Mouse (Mus musculus): Measurements from ENCODE around the gene Gm2004. TPM values are rescaled to one million over a fixed set of nuclear protein-coding genes. Genes with fewer than 3 reads are reported as not detected.
"Not testable (repeated sequence)": the region's sequence is repeated elsewhere in the genome, so short reads cannot be mapped to it uniquely, and the experiment has no call there.

Gene Gm2004
- 0.20 and 0.81 TPM in 2 replicates for polyA plus RNA-seq (2015; fragmentation: Nextera tagmentation; extraction: Ambion mirVana)

GRCm38 (mm10) chr2:176149725-176150124, at the start of gene Gm2004:
Gene Gm2004 (minus strand): TSS chr2:176149825.
- WGBS: no CpG with 5 or more reads among the region's 2 CpGs
- ATAC-seq; H3K36me3 ChIP-seq (ENCODE audit: control insufficient read depth, insufficient read depth); H3K4me3 ChIP-seq (ENCODE audit: low read depth, low read length); H3K27ac ChIP-seq (ENCODE audit: low read depth, low read length); H3K4me1 ChIP-seq (replicated peaks; ENCODE audit: control insufficient read depth, insufficient read depth, low read length); H3K9ac ChIP-seq (ENCODE audit: low read depth, low read length); H3K27me3 ChIP-seq (replicated peaks; ENCODE audit: control insufficient read depth, insufficient read depth, low read length); H3K9me3 ChIP-seq (ENCODE audit: control insufficient read depth); H3K4me2 ChIP-seq (replicated peaks; ENCODE audit: low read depth): not testable (repeated sequence)

Other genes with a start within 250 kb of the Gm2004 start
- 0.42 and 0.68 TPM in 2 replicates for gene Zfp966, start 218.7 kb downstream of the Gm2004 start, polyA plus RNA-seq (2015; fragmentation: Nextera tagmentation; extraction: Ambion mirVana)
- gene Gm2026, start 184.5 kb downstream of the Gm2004 start, polyA plus RNA-seq (2015; fragmentation: Nextera tagmentation; extraction: Ambion mirVana): 7.0 and 9.2 TPM in 2 replicates
- 4.5 and 6.8 TPM in 2 replicates for gene 2210418O10Rik, start 76.7 kb upstream of the Gm2004 start, polyA plus RNA-seq (2015; fragmentation: Nextera tagmentation; extraction: Ambion mirVana)
- gene Gm11009, start 169.7 kb upstream of the Gm2004 start, polyA plus RNA-seq (2015; fragmentation: Nextera tagmentation; extraction: Ambion mirVana): not detected in 2 replicates